14 mouse cellular contexts compared by ENCODE assay signal in the genomic region with DNA sequence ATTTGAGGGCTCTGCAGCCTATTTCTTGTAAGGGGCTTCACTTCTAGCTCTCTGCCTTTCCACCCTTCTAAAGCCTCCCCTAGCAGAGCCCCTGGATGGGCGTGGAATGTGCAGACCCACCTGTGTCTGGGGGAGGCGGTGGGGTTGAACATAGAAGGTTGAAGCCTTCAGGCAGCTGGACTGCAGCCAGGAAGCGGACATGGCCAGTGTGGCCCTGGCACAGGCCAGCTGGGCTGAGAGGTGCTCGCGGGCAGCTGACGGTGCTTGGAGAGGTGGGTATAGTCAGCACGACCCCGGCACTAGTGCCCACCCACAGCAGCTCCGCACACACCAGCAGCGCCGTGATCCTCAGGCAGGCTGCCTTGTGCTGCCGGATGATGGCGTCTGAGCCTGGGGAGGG. TPM values are rescaled to one million over a fixed set of nuclear protein-coding genes. Genes with fewer than 3 reads are reported as not detected.
A peak's percentile ranks its signal among the peaks of the same experiment; 100 is the strongest.
DNase-seq lines count a peak whose midpoint lies in the region; ATAC-seq and TF ChIP-seq lines count a peak whose summit lies in the region.
"Had no signal": no experiment of that assay in that cellular context is flagged by ENCODE, and none has a peak within 500 bp of the region (broad histone marks: within the 10 kb centered on the region; RNA-seq: fewer than 3 reads in every experiment).

No protein-coding gene starts in this region.

- peaks cover 2 to 12% of the 10 kb centered on the region in 2 experiments; a peak in 3 of 4 replicates for H3K4me1 ChIP-seq in heart, embryonic 14.5 days (ENCODE audit: control insufficient read depth in 2 of 2, insufficient read depth in 2 of 2, low read length in 2 of 2)
- H3K4me1 ChIP-seq in lung, embryonic 14.5 days (ENCODE audit: insufficient read depth): no peaks in the 10 kb centered on the region
- H3K4me1 ChIP-seq in limb, embryonic 13.5 days: no peaks in the 10 kb centered on the region
- peaks cover 5% of the 10 kb centered on the region for H3K4me1 ChIP-seq in liver, embryonic 16.5 days (ENCODE audit: control insufficient read depth, low read depth, low read length)

- WGBS in heart, embryonic 14.5 days: 84% methylated on average over 13 of the region's 13 CpGs
- 83% methylated on average over 13 of the region's 13 CpGs for WGBS in lung, embryonic 14.5 days
- 91% methylated on average over 13 of the region's 13 CpGs for WGBS in limb, embryonic 13.5 days
- 70% methylated on average over 13 of the region's 13 CpGs for WGBS in liver, embryonic 16.5 days (ENCODE audit: insufficient replicate concordance)

- H3K9ac ChIP-seq in heart, embryonic 14.5 days (ENCODE audit: low read length): no peak overlapping the region
- H3K9ac ChIP-seq in lung, embryonic 14.5 days: no peak overlapping the region
- no peak overlapping the region for H3K9ac ChIP-seq in limb, embryonic 13.5 days
- H3K9ac ChIP-seq in liver, embryonic 16.5 days (ENCODE audit: low read depth, low read length): no peak overlapping the region
- H3K9ac ChIP-seq: forebrain, embryonic 13.5 days; hindbrain, embryonic 13.5 days had no signal

- H3K4me2 ChIP-seq in heart, embryonic 14.5 days (ENCODE audit: low read length): no peak overlapping the region
- no peak overlapping the region for H3K4me2 ChIP-seq in lung, embryonic 14.5 days
- no peak overlapping the region for H3K4me2 ChIP-seq in limb, embryonic 13.5 days (replicated peaks)
- no peak overlapping the region for H3K4me2 ChIP-seq in liver, embryonic 16.5 days (ENCODE audit: low read depth, low read length)
- H3K4me2 ChIP-seq: forebrain, embryonic 13.5 days; hindbrain, embryonic 13.5 days had no signal

- peak overlapping the region; percentile 49 to 68 for H3K27ac ChIP-seq in heart, embryonic 14.5 days (replicated peaks in 1 of 2; ENCODE audit: control insufficient read depth in 1 of 2, insufficient read depth in 1 of 2, low read depth in 2 of 2, low read length in 2 of 2)
- peak overlapping the region; percentile 58 for H3K27ac ChIP-seq in lung, embryonic 14.5 days (ENCODE audit: low read depth)
- 0 out of 2 replicates have a peak overlapping the region, but pooled peaks have one; percentile 15 for H3K27ac ChIP-seq in limb, embryonic 13.5 days
- 0 out of 2 replicates have a peak overlapping the region, but pooled peaks have one; percentile 41 for H3K27ac ChIP-seq in liver, embryonic 16.5 days (ENCODE audit: low read length)
- H3K27ac ChIP-seq: forebrain, embryonic 13.5 days; hindbrain, embryonic 13.5 days had no signal

- DNase-seq in heart, adult 18-20 months: no peak
- no peak for DNase-seq in lung, embryonic 14.5 days
- no peak for DNase-seq in lung, postnatal 25 days (ENCODE audit: low spot score)
- no peak for DNase-seq in retina, postnatal 1 day
- DNase-seq: adrenal gland, adult 2 months; cerebellum, postnatal 10 days; kidney, postnatal 36 days had no signal

- ATAC-seq in heart, embryonic 14.5 days (ENCODE audit: insufficient number of reproducible peaks, insufficient read depth, low FRiP score, low read depth): no peak
- no peak for ATAC-seq in lung, embryonic 14.5 days (ENCODE audit: insufficient read depth)
- ATAC-seq in limb, embryonic 13.5 days (ENCODE audit: low FRiP score, low read depth): no peak
- ATAC-seq in liver, embryonic 16.5 days (ENCODE audit: low read depth): no peak
- ATAC-seq: forebrain, embryonic 13.5 days; Patski had no signal

- TF ChIP-seq CTCF in lung, embryonic 14.5 days (IDR thresholded peaks at IDR 0.05; ENCODE audit: low read depth): no peak

- H3K4me3 ChIP-seq in heart, embryonic 14.5 days (ENCODE audit: control insufficient read depth in 1 of 2, insufficient read depth in 1 of 2, low read depth in 1 of 2, low read length in 2 of 2): no peak overlapping the region
- no peak overlapping the region for H3K4me3 ChIP-seq in lung, embryonic 14.5 days (ENCODE audit: low read depth, low read length)
- no peak overlapping the region for H3K4me3 ChIP-seq in limb, embryonic 13.5 days
- H3K4me3 ChIP-seq in liver, embryonic 16.5 days (ENCODE audit: low read depth, low read length): no peak overlapping the region
- H3K4me3 ChIP-seq: forebrain, embryonic 13.5 days; hindbrain, embryonic 13.5 days had no signal

- no peaks in the 10 kb centered on the region for H3K9me3 ChIP-seq in heart, embryonic 14.5 days (ENCODE audit: control insufficient read depth, low read length)
- no peaks in the 10 kb centered on the region for H3K9me3 ChIP-seq in lung, embryonic 14.5 days (ENCODE audit: low read depth, low read length)
- no peaks in the 10 kb centered on the region for H3K9me3 ChIP-seq in limb, embryonic 13.5 days
- H3K9me3 ChIP-seq in liver, embryonic 16.5 days (replicated peaks; ENCODE audit: control insufficient read depth, low read length): no peaks in the 10 kb centered on the region
- H3K9me3 ChIP-seq: forebrain, embryonic 13.5 days; hindbrain, embryonic 13.5 days had no signal

- no peaks in the 10 kb centered on the region for H3K27me3 ChIP-seq in heart, embryonic 14.5 days (ENCODE audit: control insufficient read depth, insufficient read depth, low read length)
- no peaks in the 10 kb centered on the region for H3K27me3 ChIP-seq in lung, embryonic 14.5 days (ENCODE audit: insufficient read depth, low read length)
- H3K27me3 ChIP-seq in limb, embryonic 13.5 days: no peaks in the 10 kb centered on the region
- H3K27me3 ChIP-seq in liver, embryonic 16.5 days (ENCODE audit: control insufficient read depth, insufficient read depth, low read depth, low read length): no peaks in the 10 kb centered on the region
- H3K27me3 ChIP-seq: CH12.LX; forebrain, embryonic 13.5 days; hindbrain, embryonic 13.5 days; Patski had no signal

- H3K36me3 ChIP-seq in heart, embryonic 14.5 days (ENCODE audit: control insufficient read depth, insufficient read depth, low read length): peaks cover 90% of the 10 kb centered on the region
- peaks cover 99% of the 10 kb centered on the region for H3K36me3 ChIP-seq in lung, embryonic 14.5 days (ENCODE audit: insufficient read depth)
- peaks cover 98% of the 10 kb centered on the region for H3K36me3 ChIP-seq in limb, embryonic 13.5 days
- no peaks in the 10 kb centered on the region for H3K36me3 ChIP-seq in liver, embryonic 16.5 days (ENCODE audit: control insufficient read depth, insufficient read depth)

RNA-seq across cellular contexts. Expression of a gene that starts 13.0 kb away (rescaled TPM):
- polyA plus RNA-seq in heart, embryonic 14.5 days (2014; fragmentation: Nextera tagmentation; extraction: Ambion mirVana): 1.2 and 1.8 TPM in 2 replicates
- 1 to 10 TPM; 4.5 to 5.4 TPM for total RNA-seq in heart, adult 18-20 months (2021)
- 3.8 and 4.1 TPM in 2 replicates for polyA plus RNA-seq in lung, embryonic 14.5 days (2014; fragmentation: Nextera tagmentation; extraction: Ambion mirVana)
- polyA plus RNA-seq in limb, embryonic 13.5 days (2015; fragmentation: Nextera tagmentation; extraction: Ambion mirVana): 3.6 and 4.3 TPM in 2 replicates
- polyA plus RNA-seq in liver, embryonic 16.5 days (2015; fragmentation: Nextera tagmentation; extraction: Ambion mirVana): 15.8 and 16.3 TPM in 2 replicates

RNA-seq across cellular contexts. Expression of a gene that starts 55.6 kb away (rescaled TPM):
- polyA plus RNA-seq in heart, embryonic 14.5 days (2014; fragmentation: Nextera tagmentation; extraction: Ambion mirVana): 7.7 and 8.9 TPM in 2 replicates
- 10 to 100 TPM; 23.6 to 24.8 TPM for total RNA-seq in heart, adult 18-20 months (2021)
- 18.5 and 22.5 TPM in 2 replicates for polyA plus RNA-seq in lung, embryonic 14.5 days (2014; fragmentation: Nextera tagmentation; extraction: Ambion mirVana)
- polyA plus RNA-seq in limb, embryonic 13.5 days (2015; fragmentation: Nextera tagmentation; extraction: Ambion mirVana): 7.9 and 8.0 TPM in 2 replicates
- polyA plus RNA-seq in liver, embryonic 16.5 days (2015; fragmentation: Nextera tagmentation; extraction: Ambion mirVana): 0.57 and 0.87 TPM in 2 replicates
